Mouse (Mus musculus) kidney, embryonic 15.5 days (tissue): ENCODE results near the gene S100a3. TPM values are rescaled to one million over a fixed set of nuclear protein-coding genes. Genes with fewer than 3 reads are reported as not detected.

Experiments used
- ATAC-seq: fragments of 200-750 bp; cut with Nextera tagmentation; replicated peaks from 2 replicates; pipeline ENCODE4 v1.8.0; 2017; ENCODE audit warnings: moderate TSS enrichment; ENCODE audit not compliant: low FRiP score
- H3K27ac ChIP-seq: fragments of 300-500 bp; sonication (generic); 2 replicates; pipeline ENCODE4 v1.5.1; 2015; ENCODE audit warnings: mild to moderate bottlenecking, inconsistent platforms
- H3K27me3 ChIP-seq: fragments of 300-500 bp; sonication (generic); 2 replicates; pipeline ENCODE4 v1.6.1; 2015; ENCODE audit warnings: inconsistent platforms
- H3K36me3 ChIP-seq: fragments of 300-500 bp; sonication (generic); 2 replicates; pipeline ENCODE4 v1.6.1; 2015; ENCODE audit warnings: inconsistent platforms
- H3K4me1 ChIP-seq: fragments of 300-500 bp; sonication (generic); 2 replicates; pipeline ENCODE4 v1.6.1; 2015; ENCODE audit warnings: inconsistent platforms
- H3K4me2 ChIP-seq: fragments of 300-500 bp; sonication (generic); 2 replicates; pipeline ENCODE4 v1.6.1; 2015; ENCODE audit warnings: moderate library complexity, mild to moderate bottlenecking, inconsistent platforms
- H3K4me3 ChIP-seq: fragments of 300-500 bp; sonication (generic); replicated peaks from 2 replicates; pipeline ENCODE4 v1.5.1; 2015; ENCODE audit warnings: mild to moderate bottlenecking, inconsistent platforms
- H3K9ac ChIP-seq: fragments of 300-500 bp; sonication (generic); 2 replicates; pipeline ENCODE4 v1.6.1; 2015; ENCODE audit warnings: mild to moderate bottlenecking, inconsistent platforms
- H3K9me3 ChIP-seq: fragments of 300-500 bp; sonication (generic); replicated peaks from 2 replicates; pipeline ENCODE4 v1.6.1; 2016; ENCODE audit warnings: inconsistent platforms
- WGBS: fragments of 180-500 bp; shearing (Covaris S2); methylation state at CpG from one replicate; pipeline ENCODE4 v1.1.7; 2015; ENCODE audit warnings: mixed read lengths; 5-methylcytosine and 5-hydroxymethylcytosine counted together
- polyA plus RNA-seq: library from polyadenylated mRNA; unstranded; fragments of >200 nt; fragmentation: Nextera tagmentation; extraction: Ambion mirVana; gene quantifications from 2 replicates; pipeline ENCODE4 v1.2.1, GENCODE M21; 2015

The S100a3 gene
- polyA plus RNA-seq, 1 experiment from 2014 or later, result not detected

DNA sequence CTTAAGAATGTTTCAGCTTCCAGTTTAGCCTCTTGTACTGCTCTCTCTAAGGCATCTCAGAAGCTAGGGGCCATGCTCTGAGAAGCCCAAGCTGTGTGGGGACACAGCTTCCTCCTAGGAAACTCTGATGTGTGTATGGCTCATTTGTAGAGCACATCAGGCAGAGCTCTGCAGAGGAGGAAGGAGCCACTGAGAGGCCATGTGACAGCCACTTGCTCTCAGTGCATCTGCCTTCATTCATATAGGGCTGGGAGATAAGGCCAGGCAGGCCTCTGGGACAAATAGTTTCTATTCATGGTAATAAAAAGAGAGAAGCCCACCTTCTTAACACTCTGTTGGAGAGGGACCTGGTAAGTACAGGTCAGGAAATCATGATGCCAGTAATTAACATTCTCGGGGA lies 34.1 kb downstream of the S100a3 start:
- no peak overlapping the region for H3K4me3 ChIP-seq
- no peak for ATAC-seq
- no peaks in the 10 kb centered on the region for H3K27me3 ChIP-seq
- 49% methylated on average over 1 of the region's 1 CpGs for WGBS
- H3K4me2 ChIP-seq, result no peak overlapping the region
- H3K9me3 ChIP-seq, result 0 out of 2 replicates have a peak, but pooled peaks cover 2% of the 10 kb centered on the region
- peaks cover 6% of the 10 kb centered on the region; the same call in 1 of the 2 replicates for H3K4me1 ChIP-seq
- H3K36me3 ChIP-seq, result no peaks in the 10 kb centered on the region
- H3K27ac ChIP-seq, result no peak overlapping the region
- H3K9ac ChIP-seq, result no peak overlapping the region

DNA sequence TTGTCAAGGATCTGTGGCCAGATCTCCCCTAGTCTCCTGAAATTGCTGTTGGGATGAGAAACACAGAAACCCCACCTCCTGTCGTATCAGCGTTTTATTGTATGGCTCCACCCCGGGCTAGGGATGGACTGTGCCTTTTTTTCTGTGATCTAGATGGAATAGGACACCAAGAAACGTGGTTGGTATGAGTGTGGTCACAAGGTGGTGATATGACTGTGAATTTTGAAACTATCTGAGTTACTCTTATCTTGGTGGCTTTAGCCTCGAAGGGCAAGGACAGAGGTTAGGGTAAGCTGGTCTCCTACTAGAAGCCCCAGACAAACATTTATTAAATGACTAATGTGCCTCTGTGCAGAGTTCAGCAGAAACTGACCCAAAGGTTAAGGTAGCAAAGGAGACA lies 35.2 kb downstream of the S100a3 start:
- Histone ChIP-seq H3K4me2 (no peak overlapping the region), H3K27me3 (no peaks in the 10 kb centered on the region), H3K4me3 (no peak overlapping the region), H3K27ac (no peak overlapping the region), H3K9ac (no peak overlapping the region), H3K4me1 (peaks cover 8% of the 10 kb centered on the region; the same call in 1 of the 2 replicates), H3K36me3 (no peaks in the 10 kb centered on the region), H3K9me3 (0 out of 2 replicates have a peak, but pooled peaks cover 2% of the 10 kb centered on the region)
- 72% methylated on average over 5 of the region's 5 CpGs for WGBS
- no peak for ATAC-seq

- WGBS, result 81% methylated on average over 6 of the region's 6 CpGs
- H3K9me3 ChIP-seq, result 0 out of 2 replicates have a peak, but pooled peaks cover 2% of the 10 kb centered on the region
- ATAC-seq, result no peak
These were observed 36.4 kb downstream of the S100a3 start for GRCm38 (mm10) chr3:90596810-90597209.

GRCm38 (mm10) chr3:90597736-90598135 lies 37.4 kb downstream of the S100a3 start:
- no peak for ATAC-seq
- no peak overlapping the region for H3K4me2 ChIP-seq
- 38% methylated on average over 6 of the region's 6 CpGs for WGBS
- no peak overlapping the region for H3K4me3 ChIP-seq
- no peak overlapping the region for H3K9ac ChIP-seq
- H3K9me3 ChIP-seq, result 0 out of 2 replicates have a peak, but pooled peaks cover 2% of the 10 kb centered on the region
- no peaks in the 10 kb centered on the region for H3K27me3 ChIP-seq
- peaks cover 8% of the 10 kb centered on the region; the same call in 1 of the 2 replicates for H3K4me1 ChIP-seq
- no peaks in the 10 kb centered on the region for H3K36me3 ChIP-seq
- no peak overlapping the region for H3K27ac ChIP-seq

More at GRCm38 (mm10) chr3:90596810-90597209, 36.4 kb downstream of the S100a3 start:
- no peaks in the 10 kb centered on the region for H3K27me3 ChIP-seq
- no peak overlapping the region for H3K27ac ChIP-seq
- no peak overlapping the region for H3K4me3 ChIP-seq
- no peaks in the 10 kb centered on the region for H3K36me3 ChIP-seq
- H3K4me1 ChIP-seq, result peaks cover 8% of the 10 kb centered on the region; the same call in 1 of the 2 replicates
- no peak overlapping the region for H3K4me2 ChIP-seq
- H3K9ac ChIP-seq, result no peak overlapping the region

DNA sequence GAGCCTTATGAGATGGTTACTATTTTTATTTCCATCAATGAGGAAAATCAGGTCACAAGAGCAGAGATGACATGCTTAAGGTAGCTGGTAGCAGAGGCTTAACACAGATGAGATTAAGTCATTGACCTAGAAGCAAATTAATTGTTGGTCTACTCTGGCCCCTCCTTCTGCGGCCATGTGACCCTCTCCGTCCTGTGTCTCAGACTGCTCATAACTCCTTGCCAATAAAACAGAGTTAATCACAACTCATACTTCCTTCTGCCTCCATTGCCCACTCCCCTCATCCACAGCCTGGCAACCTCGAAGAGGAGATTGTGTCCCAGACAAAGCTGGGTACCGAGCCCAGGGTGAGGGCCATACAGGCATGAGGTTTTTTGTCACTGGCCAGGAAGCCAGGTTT lies 37.8 kb downstream of the S100a3 start:
- Histone ChIP-seq H3K4me1 (peaks cover 9% of the 10 kb centered on the region), H3K4me2 (no peak overlapping the region), H3K36me3 (no peaks in the 10 kb centered on the region), H3K9me3 (0 out of 2 replicates have a peak, but pooled peaks cover 2% of the 10 kb centered on the region), H3K27ac (no peak overlapping the region), H3K27me3 (no peaks in the 10 kb centered on the region), H3K9ac (no peak overlapping the region), H3K4me3 (no peak overlapping the region)
- 70% methylated on average over 4 of the region's 4 CpGs for WGBS
- no peak for ATAC-seq

- WGBS, result 77% methylated on average over 3 of the region's 3 CpGs
- Histone ChIP-seq H3K4me2 (no peak overlapping the region), H3K27me3 (no peaks in the 10 kb centered on the region), H3K9me3 (no peaks in the 10 kb centered on the region), H3K9ac (no peak overlapping the region), H3K36me3 (no peaks in the 10 kb centered on the region), H3K4me1 (peaks cover 19% of the 10 kb centered on the region), H3K4me3 (no peak overlapping the region), H3K27ac (no peak overlapping the region)
- ATAC-seq, result no peak
These were observed 39.0 kb downstream of the S100a3 start for GRCm38 (mm10) chr3:90599401-90599800.

DNA sequence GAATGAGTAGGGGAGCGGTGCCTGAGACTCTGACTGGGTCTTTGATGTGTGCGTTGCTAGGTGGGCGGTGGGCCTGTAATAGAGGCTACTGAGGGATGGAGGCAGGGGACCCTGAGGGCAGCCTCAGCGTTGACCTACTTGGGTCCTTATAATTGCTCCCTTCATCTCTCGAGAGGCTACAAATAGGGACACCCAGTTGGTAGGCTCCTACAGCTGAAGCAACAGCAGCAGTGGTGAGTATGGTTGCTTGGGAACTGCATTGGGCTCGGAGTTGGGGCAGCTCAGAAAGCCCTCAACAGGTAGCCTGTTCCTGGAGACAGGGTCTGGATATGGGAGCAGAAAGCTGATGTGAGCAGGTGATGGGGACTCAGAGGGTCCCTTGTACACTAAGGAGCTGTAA lies 39.7 kb downstream of the S100a3 start:
- no peaks in the 10 kb centered on the region for H3K36me3 ChIP-seq
- H3K4me3 ChIP-seq, result no peak overlapping the region
- ATAC-seq, result no peak
- no peaks in the 10 kb centered on the region for H3K27me3 ChIP-seq
- no peak overlapping the region for H3K27ac ChIP-seq
- no peak overlapping the region for H3K9ac ChIP-seq
- no peaks in the 10 kb centered on the region for H3K9me3 ChIP-seq
- H3K4me1 ChIP-seq, result peaks cover 26% of the 10 kb centered on the region
- 71% methylated on average over 6 of the region's 6 CpGs for whole genome bisulfite sequencing
- H3K4me2 ChIP-seq, result no peak overlapping the region

GRCm38 (mm10) chr3:90600458-90601195 lies 40.2 kb downstream of the S100a3 start:
- no peaks in the 10 kb centered on the region for H3K9me3 ChIP-seq
- 85% methylated on average over 8 of the region's 8 CpGs for WGBS
- no peak for ATAC-seq
- H3K4me3 ChIP-seq, result no peak overlapping the region
- no peaks in the 10 kb centered on the region for H3K36me3 ChIP-seq
- peaks cover 30% of the 10 kb centered on the region for H3K4me1 ChIP-seq
- no peak overlapping the region for H3K4me2 ChIP-seq
- no peak overlapping the region for H3K27ac ChIP-seq
- H3K27me3 ChIP-seq, result no peaks in the 10 kb centered on the region
- H3K9ac ChIP-seq, result no peak overlapping the region

DNA sequence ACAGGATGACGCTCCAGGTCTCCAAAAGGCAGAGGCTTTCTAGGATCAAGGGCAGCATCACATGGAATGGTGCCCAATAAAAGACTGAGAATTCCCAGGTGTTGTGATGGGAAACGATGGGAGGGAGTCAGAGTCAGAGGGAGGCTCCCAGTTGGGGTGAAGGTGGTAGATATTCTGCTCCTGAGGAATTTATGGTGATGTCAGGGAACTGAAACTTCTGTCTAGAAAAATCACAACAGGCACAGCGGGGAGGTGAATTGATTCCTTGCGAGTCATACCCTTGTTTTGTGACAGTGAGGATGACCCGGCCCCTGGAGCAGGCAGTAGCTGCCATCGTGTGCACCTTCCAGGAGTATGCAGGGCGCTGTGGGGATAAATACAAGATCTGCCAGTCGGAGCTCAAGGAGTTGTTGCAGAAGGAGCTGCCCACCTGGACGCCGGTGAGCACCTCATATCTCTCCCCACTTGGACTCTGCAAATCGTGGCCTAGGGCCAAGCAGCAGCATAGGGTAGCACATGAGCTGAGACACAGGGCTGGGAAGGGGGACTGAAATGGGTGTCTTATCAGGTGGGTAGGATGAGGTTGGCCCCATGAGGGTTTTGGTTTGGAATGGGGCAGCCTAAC lies 41.2 kb downstream of the S100a3 start, which contains the start of gene Gm42674:
TSS of gene Gm42674 (plus strand) at position 419 of the 625 bp plus-strand sequence.
- Histone ChIP-seq H3K9me3 (no peaks in the 10 kb centered on the region), H3K4me1 (peaks cover 35% of the 10 kb centered on the region), H3K36me3 (no peaks in the 10 kb centered on the region), H3K4me3 (no peak within 1 kb of the TSS), H3K27me3 (no peaks in the 10 kb centered on the region), H3K4me2 (no peak within 1 kb of the TSS), H3K9ac (no peak within 1 kb of the TSS), H3K27ac (no peak within 1 kb of the TSS)
- no peak for ATAC-seq
- 73% methylated on average over 11 of the region's 11 CpGs for WGBS

- Histone ChIP-seq H3K4me3 (no peak within 1 kb of the TSS), H3K27me3 (no peaks in the 10 kb centered on the region), H3K36me3 (no peaks in the 10 kb centered on the region), H3K4me2 (no peak within 1 kb of the TSS), H3K9me3 (no peaks in the 10 kb centered on the region), H3K27ac (peak within 1 kb of the TSS; percentile 76), H3K9ac (no peak within 1 kb of the TSS), H3K4me1 (peaks cover 29% of the 10 kb centered on the region)
- WGBS, result 47% methylated on average over 3 of the region's 3 CpGs
- ATAC-seq, result no peak
These were observed 43.2 kb downstream of the S100a3 start, which contains the start of gene S100a4 for GRCm38 (mm10) chr3:90603623-90604022. Gene S100a4, plus strand, starts transcription at chr3:90603771.

- H3K36me3 ChIP-seq, result no peaks in the 10 kb centered on the region
- 41% methylated on average over 4 of the region's 4 CpGs for WGBS
- H3K27me3 ChIP-seq, result no peaks in the 10 kb centered on the region
- peak; percentile 66 for ATAC-seq
- no peak overlapping the region for H3K4me3 ChIP-seq
- H3K9me3 ChIP-seq, result no peaks in the 10 kb centered on the region
- peak overlapping the region; percentile 76 for H3K27ac ChIP-seq
- H3K4me1 ChIP-seq, result peaks cover 29% of the 10 kb centered on the region
- no peak overlapping the region for H3K4me2 ChIP-seq
- H3K9ac ChIP-seq, result no peak overlapping the region
These were observed 44.0 kb downstream of the S100a3 start for GRCm38 (mm10) chr3:90604416-90604815.

- H3K9ac ChIP-seq, result no peak overlapping the region
- H3K4me3 ChIP-seq, result no peak overlapping the region
- H3K27me3 ChIP-seq, result no peaks in the 10 kb centered on the region
- H3K36me3 ChIP-seq, result no peaks in the 10 kb centered on the region
- H3K9me3 ChIP-seq, result no peaks in the 10 kb centered on the region
- H3K4me2 ChIP-seq, result no peak overlapping the region
- H3K4me1 ChIP-seq, result peaks cover 29% of the 10 kb centered on the region
- peak overlapping the region; percentile 76 for H3K27ac ChIP-seq
- 80% methylated on average over 3 of the region's 3 CpGs for WGBS
- no peak for ATAC-seq
These were observed 44.7 kb downstream of the S100a3 start for GRCm38 (mm10) chr3:90605049-90605448.
